Mouse (Mus musculus) C2C12 (cell line): ENCODE measurements around the gene Gm7138.
"Not testable (repeated sequence)": the region's sequence is repeated elsewhere in the genome, so short reads cannot be mapped to it uniquely, and the experiment has no call there.

ENCODE experiments used
- CTCF ChIP-seq: IDR thresholded peaks from one replicate; pipeline ENCODE4 v1.5.1; 2011; ENCODE audit not compliant: control insufficient read depth, insufficient read depth, insufficient read length
- MAX ChIP-seq: IDR thresholded peaks from one replicate; pipeline ENCODE4 v1.6.1; 2011; ENCODE audit warnings: mild to moderate bottlenecking, control low read depth
- MYOD1 ChIP-seq: IDR thresholded peaks from one replicate; pipeline ENCODE4 v1.6.1; 2011; ENCODE audit warnings: low read depth; ENCODE audit not compliant: control insufficient read depth, insufficient read length
- MYOG ChIP-seq: IDR thresholded peaks from one replicate; pipeline ENCODE4 v1.6.1; 2011; ENCODE audit not compliant: control insufficient read depth, insufficient read length; ENCODE audit errors: extremely low read depth

DNA sequence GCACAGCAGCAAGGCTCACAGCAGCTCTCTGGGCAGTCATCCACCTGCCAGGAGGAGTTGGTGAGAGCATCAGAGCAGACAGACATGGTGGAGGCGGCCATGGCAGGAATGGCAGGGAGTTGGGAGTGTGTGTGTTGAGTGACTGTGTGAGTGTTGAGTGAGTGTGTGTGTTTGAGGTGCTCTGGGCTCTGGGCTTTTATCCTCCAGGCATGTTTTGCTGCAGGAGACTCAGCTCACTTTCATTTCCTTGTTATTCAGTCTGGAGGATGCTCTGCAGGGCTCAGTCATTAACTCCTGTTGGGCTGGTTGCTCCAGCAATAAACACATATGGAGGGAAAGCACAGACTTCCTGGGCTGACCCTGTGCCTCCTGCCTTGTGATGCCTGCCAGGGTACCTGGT lies at the start of gene Gm7138:
- TF ChIP-seq MAX, MYOD1, CTCF, MYOG: not testable (repeated sequence)
